Mouse (Mus musculus) liver, postnatal 0 days (tissue): ENCODE data around the gene Ppm1b. TPM values are rescaled to one million over a fixed set of nuclear protein-coding genes. Genes with fewer than 3 reads are reported as not detected.

ENCODE experiments used
- ATAC-seq: fragments of 200-750 bp; cut with Nextera tagmentation; 2 replicates; pipeline ENCODE4 v1.8.0; 2017; ENCODE audit warnings: mild to moderate bottlenecking, moderate library complexity
- DNase-seq: peaks from one replicate; pipeline ENCODE4 v3.0.0-alpha.2; 2016
- H3K27ac ChIP-seq: fragments of 300-500 bp; sonication (generic); 2 replicates; pipeline ENCODE4 v1.5.1; 2014; ENCODE audit warnings: antibody characterized with exemption, moderate library complexity, mild to moderate bottlenecking, low read depth
- H3K27me3 ChIP-seq: fragments of 300-500 bp; sonication (generic); 2 replicates; pipeline ENCODE4 v1.6.1; 2014; ENCODE audit warnings: low read length, control low read depth, mixed read lengths; ENCODE audit not compliant: insufficient read depth
- H3K36me3 ChIP-seq: fragments of 300-500 bp; sonication (generic); replicated peaks from 2 replicates; pipeline ENCODE4 v1.6.1; 2014; ENCODE audit warnings: mild to moderate bottlenecking, control low read depth, low read length, moderate library complexity, mixed read lengths; ENCODE audit not compliant: insufficient read depth
- H3K4me1 ChIP-seq: fragments of 300-500 bp; sonication (generic); 2 replicates; pipeline ENCODE4 v1.6.1; 2014; ENCODE audit warnings: antibody characterized with exemption, mild to moderate bottlenecking, control low read depth; ENCODE audit not compliant: insufficient read depth
- H3K4me2 ChIP-seq: fragments of 300-500 bp; sonication (generic); 2 replicates; pipeline ENCODE4 v1.6.1; 2014; ENCODE audit warnings: low read depth, mild to moderate bottlenecking, low read length, moderate library complexity, mixed read lengths
- H3K4me3 ChIP-seq: fragments of 300-500 bp; sonication (generic); 2 replicates; pipeline ENCODE4 v1.5.1; 2014; ENCODE audit warnings: low read depth, low read length
- H3K9ac ChIP-seq: fragments of 300-500 bp; sonication (generic); replicated peaks from 2 replicates; pipeline ENCODE4 v1.6.1; 2014; ENCODE audit warnings: mild to moderate bottlenecking, moderate library complexity
- H3K9me3 ChIP-seq: fragments of 300-500 bp; sonication (generic); 2 replicates; pipeline ENCODE4 v1.6.1; 2016; ENCODE audit warnings: mild to moderate bottlenecking, control low read depth, low read length, mixed read lengths
- CTCF ChIP-seq: sonication (generic); IDR thresholded peaks from 2 replicates; pipeline ENCODE4 v1.5.1; 2016; ENCODE audit warnings: antibody characterized with exemption, low read depth
- EP300 ChIP-seq: IDR thresholded peaks from 2 replicates; pipeline ENCODE4 v1.6.1; 2016; ENCODE audit warnings: antibody characterized with exemption, low read depth, mild to moderate bottlenecking
- WGBS: fragments of 180-500 bp; shearing (Covaris S2); extraction: QIAGEN DNeasy Blood & Tissue Kit; methylation state at CpG from one replicate; pipeline ENCODE4 v1.1.7; 2014; ENCODE audit not compliant: insufficient replicate concordance; 5-methylcytosine and 5-hydroxymethylcytosine counted together
- polyA plus RNA-seq: library from polyadenylated mRNA; unstranded; fragments of >200 nt; fragmentation: Nextera tagmentation; extraction: Ambion mirVana; gene quantifications from 2 replicates; pipeline ENCODE4 v1.2.1, GENCODE M21; 2015

Gene Ppm1b
- 41.6 and 46.3 TPM in 2 replicates for polyA plus RNA-seq

GRCm38 (mm10) chr17:84956441-84956840, at the start of gene Ppm1b:
Gene Ppm1b (plus strand): TSS chr17:84956741.
- H3K27me3 ChIP-seq, result no peaks in the 10 kb centered on the region
- H3K36me3 ChIP-seq, result 0 out of 2 replicates have a peak, but pooled peaks cover under 1% of the 10 kb centered on the region
- WGBS, result 22% methylated on average over 9 of the region's 9 CpGs
- no peaks in the 10 kb centered on the region for H3K9me3 ChIP-seq
- no peak for ATAC-seq
- H3K4me2 ChIP-seq, result peak within 1 kb of the TSS; percentile 77
- DNase-seq, result no peak
- H3K9ac ChIP-seq, result peak within 1 kb of the TSS; percentile 63
- TF ChIP-seq CTCF, result no peak
- TF ChIP-seq EP300, result no peak
- H3K4me1 ChIP-seq, result peaks cover 16% of the 10 kb centered on the region
- H3K27ac ChIP-seq, result peak within 1 kb of the TSS; percentile 97
- peak within 1 kb of the TSS; percentile 97 for H3K4me3 ChIP-seq

GRCm38 (mm10) chr17:84921666-84922376, 34.7 kb upstream of the Ppm1b start:
- H3K9ac ChIP-seq, result no peak overlapping the region
- peak overlapping the region; percentile 34; the same call in 1 of the 2 replicates for H3K27ac ChIP-seq
- H3K36me3 ChIP-seq, result no peaks in the 10 kb centered on the region
- DNase-seq (no peak), ATAC-seq (peak; percentile 60)
- no peaks in the 10 kb centered on the region for H3K27me3 ChIP-seq
- WGBS, result 78% methylated on average over 19 of the region's 19 CpGs
- peaks cover 21% of the 10 kb centered on the region for H3K4me1 ChIP-seq
- no peak overlapping the region for H3K4me2 ChIP-seq
- no peak overlapping the region for H3K4me3 ChIP-seq
- H3K9me3 ChIP-seq, result no peaks in the 10 kb centered on the region
- TF ChIP-seq CTCF (no peak), EP300 (no peak)

GRCm38 (mm10) chr17:84924779-84925178, 31.8 kb upstream of the Ppm1b start:
- WGBS, result 77% methylated on average over 5 of the region's 5 CpGs
- TF ChIP-seq EP300 (no peak), CTCF (peak; percentile 36)
- no peak overlapping the region for H3K9ac ChIP-seq
- H3K4me2 ChIP-seq, result no peak overlapping the region
- peaks cover 21% of the 10 kb centered on the region for H3K4me1 ChIP-seq
- H3K27ac ChIP-seq, result 0 out of 2 replicates have a peak overlapping the region, but pooled peaks have one; percentile 8
- DNase-seq (peak; percentile 18), ATAC-seq (peak; percentile 60)
- no peaks in the 10 kb centered on the region for H3K27me3 ChIP-seq
- H3K4me3 ChIP-seq, result no peak overlapping the region
- no peaks in the 10 kb centered on the region for H3K9me3 ChIP-seq
- no peaks in the 10 kb centered on the region for H3K36me3 ChIP-seq

GRCm38 (mm10) chr17:84926233-84926632, 30.3 kb upstream of the Ppm1b start:
- Histone ChIP-seq H3K27me3 (no peaks in the 10 kb centered on the region), H3K4me2 (peak overlapping the region; percentile 44), H3K9me3 (peaks cover 2% of the 10 kb centered on the region; the same call in 1 of the 2 replicates), H3K9ac (no peak overlapping the region), H3K4me1 (peaks cover 21% of the 10 kb centered on the region), H3K36me3 (no peaks in the 10 kb centered on the region), H3K27ac (peak overlapping the region; percentile 56), H3K4me3 (no peak overlapping the region)
- TF ChIP-seq EP300 (peak; percentile 90), CTCF (no peak)
- WGBS, result 35% methylated on average over 5 of the region's 5 CpGs
- DNase-seq (peak; percentile 20), ATAC-seq (peak; percentile 78)

GRCm38 (mm10) chr17:84927580-84927979, 29.0 kb upstream of the Ppm1b start:
- H3K27ac ChIP-seq, result no peak overlapping the region
- H3K4me3 ChIP-seq, result no peak overlapping the region
- no peaks in the 10 kb centered on the region for H3K27me3 ChIP-seq
- peaks cover 5% of the 10 kb centered on the region for H3K9me3 ChIP-seq
- 76% methylated on average over 5 of the region's 5 CpGs for WGBS
- peaks cover 12% of the 10 kb centered on the region for H3K4me1 ChIP-seq
- no peak overlapping the region for H3K4me2 ChIP-seq
- H3K36me3 ChIP-seq, result no peaks in the 10 kb centered on the region
- TF ChIP-seq CTCF, result no peak
- TF ChIP-seq EP300, result no peak
- no peak for ATAC-seq
- no peak for DNase-seq
- H3K9ac ChIP-seq, result no peak overlapping the region

GRCm38 (mm10) chr17:84932943-84933342, 23.6 kb upstream of the Ppm1b start:
- peak; percentile 27; the same call in 1 of the 2 replicates for TF ChIP-seq EP300
- no peak for TF ChIP-seq CTCF
- Histone ChIP-seq H3K9me3 (peaks cover 5% of the 10 kb centered on the region), H3K36me3 (no peaks in the 10 kb centered on the region), H3K27ac (peak overlapping the region; percentile 80; the same call in 1 of the 2 replicates), H3K27me3 (no peaks in the 10 kb centered on the region), H3K4me3 (no peak overlapping the region), H3K4me1 (peaks cover 27% of the 10 kb centered on the region), H3K4me2 (0 out of 2 replicates have a peak overlapping the region, but pooled peaks have one; percentile 56), H3K9ac (no peak overlapping the region)
- ATAC-seq (no peak), DNase-seq (no peak)
- WGBS, result 67% methylated on average over 7 of the region's 7 CpGs
